8 mouse cellular contexts compared by ENCODE assay signal in genomic region chr9:69289056-69290017, GRCm38 (mm10).
DNase-seq lines count a peak whose midpoint lies in the region; ATAC-seq and TF ChIP-seq lines count a peak whose summit lies in the region.

No protein-coding gene starts in this region.

- in situ Hi-C loops in CH12.LX (cut with MboI; ENCODE audit: low pct_ligation_motif_present, low pct_unique_long_range_greater_than_20kb, low sequenced_read_pairs) = loop anchor here (25.0 kb wide), 1 partner anchor 327 kb away; no protein-coding TSS in a partner anchor

- under 1% methylated on average over 58 of the region's 59 CpGs for WGBS in lung, embryonic 15.5 days
- WGBS in olfactory bulb, adult 2 months = 4% methylated on average over 58 of the region's 59 CpGs

- H3K4me3 ChIP-seq in CH12.LX (replicated peaks in 1 of 3; ENCODE audit: low read depth in 2 of 3, low read length in 2 of 3, poor library complexity in 1 of 3) = peak overlapping the region; percentile 32 to 66 (median 52)
- peak overlapping the region; percentile 71 for H3K4me3 ChIP-seq in lung, embryonic 15.5 days
- H3K4me3 ChIP-seq in olfactory bulb, adult 2 months (ENCODE audit: insufficient read depth, low read depth, low read length) = peak overlapping the region; percentile 81

- dilution Hi-C loops in CH12.LX (cut with MboI; ENCODE audit: extremely low pct_ligation_motif_present, extremely low pct_unique_long_range_greater_than_20kb, low sequenced_read_pairs) = no loop called here

- peaks cover 6% of the 10 kb centered on the region for H3K9me3 ChIP-seq in CH12.LX (replicated peaks; ENCODE audit: low read length)
- H3K9me3 ChIP-seq in lung, embryonic 15.5 days = no peaks in the 10 kb centered on the region

- peak; percentile 86 for ATAC-seq in frontal cortex, adult (ENCODE audit: low TSS enrichment)
- ATAC-seq in hematopoietic stem cell, adult 5-6 weeks (replicated peaks in 1 of 2; ENCODE audit: insufficient read depth in 1 of 2, low FRiP score in 2 of 2, low TSS enrichment in 1 of 2, low read depth in 1 of 2, poor library complexity in 2 of 2, severe bottlenecking in 2 of 2) = peak; percentile 81 to 90
- ATAC-seq in lung, embryonic 15.5 days (ENCODE audit: borderline replicate concordance, extremely low read depth, low FRiP score, low TSS enrichment) = peak; percentile 91

- TF ChIP-seq RAD21 in CH12.LX (IDR thresholded peaks at IDR 0.05; ENCODE audit: low read depth, low read length) = no peak

- H3K27ac ChIP-seq in CH12.LX (ENCODE audit: insufficient read depth, low read depth) = no peak overlapping the region
- H3K27ac ChIP-seq in lung, embryonic 15.5 days = peak overlapping the region; percentile 15; the same call in 1 of the 2 replicates
- no peak overlapping the region for H3K27ac ChIP-seq in olfactory bulb, adult 2 months (ENCODE audit: insufficient read depth, low read depth, low read length)

- TF ChIP-seq EP300 in CH12.LX (IDR thresholded peaks at IDR 0.05; ENCODE audit: low read length) = no peak

- TF ChIP-seq POLR2A in CH12.LX (IDR thresholded peaks at IDR 0.05; ENCODE audit: low read depth, low read length) = no peak
- no peak; the same call in 1 of the 2 replicates for TF ChIP-seq POLR2A in olfactory bulb, adult 2 months (IDR thresholded peaks at IDR 0.05; ENCODE audit: insufficient read depth, low read depth, low read length)

- peaks cover 0 to 17% of the 10 kb centered on the region in 2 experiments; a peak in 2 of 4 replicates for H3K4me1 ChIP-seq in CH12.LX (ENCODE audit: control insufficient read depth in 1 of 2, insufficient read depth in 2 of 2)
- peaks cover 12% of the 10 kb centered on the region for H3K4me1 ChIP-seq in lung, embryonic 15.5 days
- H3K4me1 ChIP-seq in olfactory bulb, adult 2 months (ENCODE audit: control insufficient read depth, insufficient read depth, low read length) = peaks cover 14% of the 10 kb centered on the region

- peak overlapping the region; percentile 63; the same call in 1 of the 2 replicates for H3K4me2 ChIP-seq in CH12.LX (ENCODE audit: insufficient read depth, low read depth, poor library complexity, severe bottlenecking)
- peak overlapping the region; percentile 98 for H3K4me2 ChIP-seq in lung, embryonic 15.5 days

- no peaks in the 10 kb centered on the region for H3K36me3 ChIP-seq in CH12.LX (replicated peaks in 1 of 2; ENCODE audit: control insufficient read depth in 1 of 2, insufficient read depth in 1 of 2, low read length in 1 of 2)
- no peaks in the 10 kb centered on the region for H3K36me3 ChIP-seq in lung, embryonic 15.5 days

- no peaks in the 10 kb centered on the region for H3K79me2 ChIP-seq in CH12.LX (replicated peaks; ENCODE audit: control insufficient read depth, extremely low read depth, insufficient read depth, poor library complexity, severe bottlenecking)

- TF ChIP-seq CTCF in CH12.LX (conservative IDR thresholded peaks at IDR 0.05 in 1 of 2, IDR thresholded peaks at IDR 0.05 in 1 of 2; ENCODE audit: low read depth in 2 of 2, low read length in 2 of 2) = peak in 1 of 2 experiments; percentile 15; a peak in 1 of 4 replicates
- peak; percentile 5; the same call in 1 of the 2 replicates for TF ChIP-seq CTCF in olfactory bulb, adult 2 months (IDR thresholded peaks at IDR 0.05; ENCODE audit: insufficient read depth, low read depth, low read length)

- H3K9ac ChIP-seq in CH12.LX (ENCODE audit: insufficient read depth, low read depth) = peak overlapping the region; percentile 24; the same call in 1 of the 2 replicates
- peak overlapping the region; percentile 59 for H3K9ac ChIP-seq in lung, embryonic 15.5 days

- DNase-seq in CH12.LX (ENCODE audit: extremely low read depth) = peak; percentile 63
- DNase-seq in cerebellum, adult 18-20 months = peak; percentile 91
- peak; percentile 87 for DNase-seq in layer of hippocampus, adult 9-11 months
- peak; percentile 71 for DNase-seq in testis, postnatal 14 days (ENCODE audit: low spot score)

- H3K27me3 ChIP-seq in CH12.LX (replicated peaks) = peaks cover 2% of the 10 kb centered on the region
- H3K27me3 ChIP-seq in lung, embryonic 15.5 days = peaks cover 35% of the 10 kb centered on the region

TF ChIP-seq in CH12.LX, 34 proteins besides CTCF, POLR2A, EP300 and RAD21:
- TF ChIP-seq ETS1 (conservative IDR thresholded peaks at IDR 0.05; ENCODE audit: low read depth, low read length) (0 out of 2 replicates have a peak, but pooled peaks have one; percentile 5), USF1 (IDR thresholded peaks at IDR 0.05; ENCODE audit: low read depth, low read length) (peak; percentile 76), MAX (IDR thresholded peaks at IDR 0.05; ENCODE audit: low read length) (peak; percentile 48; the same call in 1 of the 2 replicates), RCOR1 (conservative IDR thresholded peaks at IDR 0.05; ENCODE audit: low read depth, low read length) (no peak), USF2 (conservative IDR thresholded peaks at IDR 0.05; ENCODE audit: low read depth, low read length) (no peak), MYC (IDR thresholded peaks at IDR 0.05; ENCODE audit: low read depth, low read length) (no peak), IRF4 (IDR thresholded peaks at IDR 0.05; ENCODE audit: low read depth, low read length) (peak; percentile 70; the same call in 1 of the 2 replicates), BHLHE40 (IDR thresholded peaks at IDR 0.05; ENCODE audit: low read depth, low read length) (peak; percentile 44; the same call in 1 of the 2 replicates), MXI1 (IDR thresholded peaks at IDR 0.05; ENCODE audit: low read depth, low read length) (peak; percentile 74; the same call in 1 of the 2 replicates), HCFC1 (IDR thresholded peaks at IDR 0.05; ENCODE audit: low read depth, low read length) (peak; percentile 33; the same call in 1 of the 2 replicates), NRF1 (IDR thresholded peaks at IDR 0.05; ENCODE audit: low read depth, low read length) (peak; percentile 26; the same call in 1 of the 2 replicates), ZKSCAN1 (IDR thresholded peaks at IDR 0.05; ENCODE audit: borderline replicate concordance, low read depth, low read length) (no peak), MAZ (IDR thresholded peaks at IDR 0.05; ENCODE audit: low read depth, low read length) (peak; percentile 61; the same call in 1 of the 2 replicates)
